Mouse (Mus musculus): ENCODE measurements at regions not wholly inside any gene's neighbourhood (a gene's known extent, or its start where the extent isn't known, plus 50 kb on each side); places are given as distances from the start of the nearest gene placed in this dataset.

DNA sequence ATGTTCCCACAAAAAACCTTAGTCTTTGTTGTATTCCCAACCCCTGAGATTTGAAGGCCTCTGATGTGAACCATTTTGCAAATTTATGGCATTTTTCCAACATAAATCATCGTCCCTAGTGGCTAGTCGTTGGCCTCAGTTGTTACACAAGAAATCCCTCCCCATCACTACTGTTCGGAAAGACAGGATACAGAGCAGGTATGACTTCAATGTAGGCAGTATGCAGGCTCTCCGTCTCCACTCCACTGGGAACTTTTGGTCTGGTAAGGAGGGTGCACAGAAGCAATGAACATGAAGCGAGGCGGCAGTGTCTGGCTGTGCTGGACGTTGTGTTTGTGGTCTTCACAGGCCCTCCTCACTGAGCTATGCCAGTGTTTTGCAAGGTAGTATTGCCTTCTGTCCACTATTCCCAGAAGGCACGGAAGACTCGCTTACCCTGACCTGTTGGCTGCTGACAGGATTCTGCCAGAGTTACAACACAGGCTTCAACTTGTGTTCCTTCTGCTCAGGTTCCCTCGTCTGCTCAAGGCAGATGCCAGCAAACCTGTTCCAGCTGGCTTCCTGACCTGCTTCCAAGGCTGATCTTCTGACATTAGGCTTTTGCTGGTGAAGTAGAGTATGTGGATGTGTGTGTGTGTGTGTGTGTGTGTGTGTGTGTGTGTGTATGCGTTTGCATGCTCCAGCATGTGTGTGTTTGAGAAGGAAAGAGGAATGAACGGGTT, 80.0 kb upstream of the Pik3r1 start:
- TF ChIP-seq CTCF (IDR thresholded peaks at IDR 0.05; ENCODE audit: low read depth, low read length) (0 out of 2 replicates have a peak, but pooled peaks have one; percentile 25), POLR2A (IDR thresholded peaks at IDR 0.05; ENCODE audit: extremely low read depth, insufficient read depth, low read length) (no peak)

Data from liver, adult 2 months (tissue).